Mouse (Mus musculus) retina, embryonic 14.5 days (tissue): ENCODE results near the gene Ric3.

Source experiments
- DNase-seq: peaks from one replicate; pipeline ENCODE4 v3.0.0-alpha.2; 2015; ENCODE audit warnings: low spot score

Gene Ric3

DNA sequence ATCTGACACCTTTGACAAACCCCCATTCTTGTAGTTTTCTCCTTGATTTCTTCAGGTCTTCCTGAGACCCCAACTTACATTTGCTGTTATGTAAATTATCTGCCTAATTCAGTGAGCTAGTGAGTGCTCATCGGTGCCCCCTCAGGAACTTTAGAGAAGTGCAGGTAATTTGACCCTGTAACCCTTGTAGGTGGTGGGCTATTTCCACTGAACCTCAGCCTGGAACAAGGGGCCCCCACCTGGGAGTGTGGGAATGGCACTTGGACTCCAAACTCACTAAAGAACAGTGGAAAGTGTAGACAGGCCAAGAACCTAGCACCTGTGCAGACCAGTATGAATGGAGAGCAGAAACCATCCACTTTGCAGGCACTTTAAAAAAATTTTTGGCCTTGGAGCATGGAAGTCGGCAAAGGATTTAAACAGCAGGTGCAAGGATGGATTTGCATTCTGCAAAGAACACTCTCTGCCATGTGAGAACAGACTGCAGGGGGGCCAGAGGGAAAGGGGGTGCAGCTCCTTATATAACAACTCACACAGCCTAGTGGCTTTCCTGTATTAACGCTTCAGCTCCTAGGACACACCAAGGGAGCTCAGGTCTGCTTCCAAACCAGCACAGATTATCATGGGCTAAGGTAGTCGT, 82.7 kb downstream of the Ric3 start:
- DNase-seq, result peak; percentile 82

- no peak for DNase-seq
These were observed 87.0 kb downstream of the Ric3 start for GRCm38 (mm10) chr7:108996156-108996555.

- DNase-seq, result no peak
These were observed 89.2 kb downstream of the Ric3 start for GRCm38 (mm10) chr7:108993881-108994291.

DNA sequence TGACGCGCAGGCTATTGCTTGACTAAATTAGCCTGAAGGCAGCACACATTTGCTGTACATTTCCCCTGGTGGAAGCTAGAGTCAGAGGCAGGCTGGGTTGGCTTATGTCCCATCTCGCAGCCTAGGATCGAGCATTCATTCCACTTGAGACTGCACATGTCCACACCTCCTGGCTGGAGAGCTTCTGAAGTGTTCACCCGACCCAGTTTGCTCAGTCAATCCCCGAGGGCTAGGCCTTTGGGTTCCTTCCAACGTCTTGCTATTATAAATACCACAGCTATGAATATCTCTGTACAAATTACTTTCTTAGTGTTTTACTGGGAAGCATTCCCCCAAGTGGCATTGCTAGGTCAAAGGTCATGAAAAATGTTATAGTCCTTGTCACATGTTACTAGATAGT, 89.9 kb downstream of the Ric3 start:
- no peak for DNase-seq

- DNase-seq, result no peak
These were observed 91.9 kb downstream of the Ric3 start for GRCm38 (mm10) chr7:108991207-108991606.

DNA sequence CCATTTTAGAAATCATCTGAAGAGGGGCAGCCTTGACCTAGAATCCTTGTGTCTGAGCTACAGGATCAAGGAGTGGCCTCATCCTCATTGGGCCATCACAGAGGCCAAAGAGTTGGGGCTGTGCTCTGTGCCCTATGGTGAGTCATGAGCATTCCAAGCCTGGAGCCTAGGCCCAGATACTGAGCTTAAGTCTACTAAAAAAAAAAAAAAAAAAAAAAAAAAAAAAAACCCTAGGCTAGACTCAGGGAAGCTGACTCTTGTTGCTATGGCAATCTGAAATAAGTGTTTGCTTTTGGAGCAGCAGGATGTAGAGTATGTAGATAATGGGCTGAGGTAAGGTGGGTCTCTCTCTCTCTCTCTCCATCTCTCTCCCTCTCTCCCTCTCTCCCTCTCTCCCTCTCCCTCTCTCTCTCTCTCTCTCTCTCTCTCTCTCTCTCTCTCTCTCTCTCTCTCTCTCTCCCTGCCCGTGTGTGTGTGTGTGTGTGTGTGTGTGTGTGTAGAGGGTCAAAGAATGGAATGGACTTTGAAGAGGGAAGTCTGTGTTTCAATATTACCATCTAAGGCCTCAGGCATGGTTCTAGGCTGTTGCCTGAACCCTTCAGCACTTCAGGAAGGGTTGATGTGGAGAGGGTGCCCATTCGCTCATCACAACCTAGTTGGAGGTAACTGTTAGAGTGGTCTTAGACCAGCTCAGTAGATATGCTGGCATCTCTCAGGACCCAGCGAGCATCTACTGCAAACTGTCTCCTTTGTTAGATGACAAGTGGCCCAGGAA, 97.0 kb downstream of the Ric3 start:
- DNase-seq, result no peak
